Mouse (Mus musculus) macrophage (primary cell): Measurements from ENCODE around the gene Fbl. TPM values are rescaled to one million over a fixed set of nuclear protein-coding genes. Genes with fewer than 3 reads are reported as not detected.
"Not testable (repeated sequence)": the region's sequence is repeated elsewhere in the genome, so short reads cannot be mapped to it uniquely, and the experiment has no call there.

Experiments
- H3K27ac ChIP-seq: fragments of 350-480 bp; formaldehyde crosslinking; 2 replicates; pipeline ENCODE4 v1.9.0; 2021
- H3K36me3 ChIP-seq: fragments of 350-480 bp; formaldehyde crosslinking; 2 replicates; pipeline ENCODE4 v1.9.0; 2021; ENCODE audit errors: inconsistent target
- H3K4me3 ChIP-seq: fragments of 350-480 bp; formaldehyde crosslinking; 2 replicates; pipeline ENCODE4 v1.9.0; 2021; ENCODE audit errors: inconsistent target
- H3K79me2 ChIP-seq: fragments of 350-480 bp; formaldehyde crosslinking; 2 replicates; pipeline ENCODE4 v1.9.0; 2021; ENCODE audit errors: inconsistent target
- WGBS: methylation state at CpG from one replicate; pipeline ENCODE4 v1.1.7; 2026; ENCODE audit warnings: inconsistent platforms; ENCODE audit not compliant: missing documents; 5-methylcytosine and 5-hydroxymethylcytosine counted together
- polyA plus RNA-seq: library from polyadenylated mRNA; stranded (reverse); fragments of 250-400 nt; gene quantifications from 3 replicates; pipeline ENCODE4 v1.2.4, GENCODE M21; 2018; ENCODE audit warnings: inconsistent platforms

Fbl gene
- polyA plus RNA-seq, 1 experiment from 2014 or later, result 80.2 TPM

GRCm38 (mm10) chr7:28208988-28209508, 39.5 kb downstream of the Fbl start:
- H3K36me3 ChIP-seq, result no peaks in the 10 kb centered on the region
- peak overlapping the region; percentile 19; the same call in 1 of the 2 replicates for H3K4me3 ChIP-seq
- H3K27ac ChIP-seq, result peak overlapping the region; percentile 28
- no peaks in the 10 kb centered on the region for H3K79me2 ChIP-seq
- 37% methylated on average over 19 of the region's 19 CpGs for WGBS

GRCm38 (mm10) chr7:28210731-28211130, 41.2 kb downstream of the Fbl start:
- H3K4me3 ChIP-seq, result no peak overlapping the region
- H3K36me3 ChIP-seq, result no peaks in the 10 kb centered on the region
- no peaks in the 10 kb centered on the region for H3K79me2 ChIP-seq
- no peak overlapping the region for H3K27ac ChIP-seq
- WGBS, result 55% methylated on average over 5 of the region's 5 CpGs

- 25% methylated on average over 10 of the region's 10 CpGs for WGBS
- no peak overlapping the region for H3K27ac ChIP-seq
- no peak overlapping the region for H3K4me3 ChIP-seq
- no peaks in the 10 kb centered on the region for H3K79me2 ChIP-seq
- no peaks in the 10 kb centered on the region for H3K36me3 ChIP-seq
Measured at GRCm38 (mm10) chr7:28214142-28214541, 44.6 kb downstream of the Fbl start.

- WGBS, result 75% methylated on average over 2 of the region's 2 CpGs
- H3K27ac ChIP-seq, H3K79me2 ChIP-seq, H3K4me3 ChIP-seq, H3K36me3 ChIP-seq: not testable (repeated sequence)
Measured at GRCm38 (mm10) chr7:28215950-28216349, 46.4 kb downstream of the Fbl start.

- H3K36me3 ChIP-seq, H3K79me2 ChIP-seq, H3K27ac ChIP-seq, H3K4me3 ChIP-seq: not testable (repeated sequence)
- 93% methylated on average over 3 of the region's 13 CpGs for WGBS
Measured at GRCm38 (mm10) chr7:28217811-28218210, 48.3 kb downstream of the Fbl start.

- not testable (repeated sequence) for H3K79me2 ChIP-seq, H3K4me3 ChIP-seq
- WGBS, result 79% methylated on average over 20 of the region's 20 CpGs
Measured at GRCm38 (mm10) chr7:28218951-28219740, 49.6 kb downstream of the Fbl start.

GRCm38 (mm10) chr7:28226836-28227235, 57.3 kb downstream of the Fbl start:
- H3K36me3 ChIP-seq, H3K79me2 ChIP-seq, H3K27ac ChIP-seq, H3K4me3 ChIP-seq: not testable (repeated sequence)
- 86% methylated on average over 4 of the region's 4 CpGs for WGBS

More at GRCm38 (mm10) chr7:28218951-28219740, 49.6 kb downstream of the Fbl start:
- not testable (repeated sequence) for H3K36me3 ChIP-seq, H3K27ac ChIP-seq

- H3K36me3 ChIP-seq, H3K4me3 ChIP-seq, H3K79me2 ChIP-seq, H3K27ac ChIP-seq: not testable (repeated sequence)
- WGBS, result 97% methylated on average over 3 of the region's 4 CpGs
Measured at GRCm38 (mm10) chr7:28227421-28227820, 57.9 kb downstream of the Fbl start.

Other genes starting within 250 kb of the Fbl start
- gene Zfp974, start 240.2 kb upstream of the Fbl start, polyA plus RNA-seq, result 3.0 to 4.3 TPM (median 3.5 TPM) in 3 replicates
- 6.2 to 8.0 TPM (median 7.8 TPM) in 3 replicates for gene Zfp780b, start 190.5 kb upstream of the Fbl start, polyA plus RNA-seq
- gene Zfp850, start 155.6 kb upstream of the Fbl start, polyA plus RNA-seq, result 0.95 to 1.2 TPM (median 0.97 TPM) in 3 replicates
- 88.3 to 136 TPM (median 104 TPM) in 3 replicates for gene Psmc4, start 119.6 kb upstream of the Fbl start, polyA plus RNA-seq
- gene Fcgbp, start 98.5 kb upstream of the Fbl start, polyA plus RNA-seq, result not detected in 3 replicates
- gene 9530053A07Rik, start 40.2 kb upstream of the Fbl start, polyA plus RNA-seq, result not detected in 3 replicates
- gene Dyrk1b, start 9.8 kb downstream of the Fbl start, polyA plus RNA-seq, result 2.6 to 13.6 TPM (median 7.4 TPM) in 3 replicates
- 2.4 to 4.6 TPM (median 3.7 TPM) in 3 replicates for gene Eid2, start 98.2 kb downstream of the Fbl start, polyA plus RNA-seq
- gene Eid2b, start 108.0 kb downstream of the Fbl start, polyA plus RNA-seq, result 3.2 to 4.7 TPM (median 4.1 TPM) in 3 replicates
- gene Selenov, start 121.5 kb downstream of the Fbl start, polyA plus RNA-seq, result not detected in 3 replicates
- gene Dll3, start 132.5 kb downstream of the Fbl start, polyA plus RNA-seq, result not detected in 3 replicates
- gene Timm50, start 142.4 kb downstream of the Fbl start, polyA plus RNA-seq, result 15.4 to 48.5 TPM (median 20.8 TPM) in 3 replicates
- gene Supt5, start 169.0 kb downstream of the Fbl start, polyA plus RNA-seq, result 73.4 to 112 TPM (median 77.6 TPM) in 3 replicates
- 335 to 822 TPM (median 800 TPM) in 3 replicates for gene Rps16, start 180.9 kb downstream of the Fbl start, polyA plus RNA-seq
- gene Plekhg2, start 202.9 kb downstream of the Fbl start, polyA plus RNA-seq, result 3.6 to 7.0 TPM (median 5.4 TPM) in 3 replicates
- 67.8 to 98.8 TPM (median 74.9 TPM) in 3 replicates for gene Zfp36, start 210.5 kb downstream of the Fbl start, polyA plus RNA-seq
- 13.6 to 20.0 TPM (median 16.3 TPM) in 3 replicates for gene Med29, start 223.0 kb downstream of the Fbl start, polyA plus RNA-seq
- gene Paf1, start 223.2 kb downstream of the Fbl start, polyA plus RNA-seq, result 72.5 to 257 TPM (median 75.2 TPM) in 3 replicates